8 mouse cellular contexts compared by ENCODE assay signal in the genomic region with DNA sequence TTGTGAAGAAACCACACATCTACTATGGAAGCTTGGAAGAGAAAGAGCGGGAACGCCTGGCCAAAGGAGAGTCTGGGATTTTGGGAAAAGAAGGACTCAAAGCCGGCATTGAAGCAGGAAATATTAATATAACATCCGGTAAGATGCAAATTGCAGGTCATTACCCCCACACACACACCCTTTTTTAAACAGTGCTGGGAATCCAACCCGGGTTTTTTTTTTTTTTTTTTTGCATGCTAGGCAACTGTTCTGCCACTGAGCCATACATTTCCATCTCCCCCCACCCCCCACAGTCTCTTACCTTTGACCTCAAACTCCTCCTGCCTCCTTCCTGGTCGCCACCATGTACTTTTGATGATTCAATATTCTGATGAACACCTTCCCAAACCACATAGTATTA. TPM values are rescaled to one million over a fixed set of nuclear protein-coding genes. Genes with fewer than 3 reads are reported as not detected.
A peak's percentile ranks its signal among the peaks of the same experiment; 100 is the strongest.
DNase-seq lines count a peak whose midpoint lies in the region; ATAC-seq and TF ChIP-seq lines count a peak whose summit lies in the region.

No protein-coding gene starts in this region.

- peak overlapping the region; percentile 80; the same call in 1 of the 2 replicates for H3K4me3 ChIP-seq in spleen, adult 2 months (ENCODE audit: extremely low read depth, insufficient read depth, insufficient read length)
- H3K4me3 ChIP-seq in liver, embryonic 11.5 days (ENCODE audit: low read depth, low read length), result peak overlapping the region; percentile 79
- peak overlapping the region; percentile 65 for H3K4me3 ChIP-seq in stomach, postnatal 0 days (ENCODE audit: low read depth, low read length)

- no peak for ATAC-seq in CD4-positive, CD25-positive, alpha-beta regulatory T cell, adult 4 months
- no peak for ATAC-seq in liver, embryonic 11.5 days (replicated peaks; ENCODE audit: low FRiP score)
- ATAC-seq in stomach, postnatal 0 days (ENCODE audit: low FRiP score, low TSS enrichment), result no peak

- H3K9ac ChIP-seq in liver, embryonic 11.5 days (ENCODE audit: low read depth, low read length), result peak overlapping the region; percentile 84
- peak overlapping the region; percentile 76 for H3K9ac ChIP-seq in stomach, postnatal 0 days (ENCODE audit: low read length)

- 31% methylated on average over 6 of the region's 6 CpGs for WGBS in spleen, adult 2 months
- 33% methylated on average over 6 of the region's 6 CpGs for WGBS in liver, embryonic 11.5 days
- 11% methylated on average over 6 of the region's 6 CpGs for WGBS in stomach, postnatal 0 days

- no peak for TF ChIP-seq CTCF in spleen, adult 2 months (IDR thresholded peaks at IDR 0.05; ENCODE audit: extremely low read depth, insufficient read depth, insufficient read length, insufficient replicate concordance)
- TF ChIP-seq CTCF in stomach, postnatal 0 days (IDR thresholded peaks at IDR 0.05; ENCODE audit: low read depth), result no peak

- H3K9me3 ChIP-seq in liver, embryonic 11.5 days (ENCODE audit: control insufficient read depth, low read length), result no peaks in the 10 kb centered on the region
- H3K9me3 ChIP-seq in stomach, postnatal 0 days (ENCODE audit: control insufficient read depth, low read length), result no peaks in the 10 kb centered on the region

- peaks cover 2% of the 10 kb centered on the region for H3K4me1 ChIP-seq in spleen, adult 2 months (ENCODE audit: control insufficient read depth, insufficient read depth, insufficient read length)
- H3K4me1 ChIP-seq in liver, embryonic 11.5 days (replicated peaks; ENCODE audit: control insufficient read depth, insufficient read depth, low read length), result peaks cover 17% of the 10 kb centered on the region
- H3K4me1 ChIP-seq in stomach, postnatal 0 days (replicated peaks; ENCODE audit: control insufficient read depth, insufficient read depth), result peaks cover 4% of the 10 kb centered on the region; the same call in 1 of the 2 replicates

- H3K36me3 ChIP-seq in spleen, adult 2 months (ENCODE audit: control insufficient read depth, insufficient read depth, low read length), result peaks cover 7% of the 10 kb centered on the region
- peaks cover 24% of the 10 kb centered on the region for H3K36me3 ChIP-seq in liver, embryonic 11.5 days (ENCODE audit: control insufficient read depth, insufficient read depth, low read length)
- peaks cover 6% of the 10 kb centered on the region for H3K36me3 ChIP-seq in stomach, postnatal 0 days (ENCODE audit: control insufficient read depth, insufficient read depth, low read length)

- TF ChIP-seq EP300 in stomach, postnatal 0 days (optimal IDR thresholded peaks at IDR 0.05), result no peak

- H3K4me2 ChIP-seq in liver, embryonic 11.5 days, result peak overlapping the region; percentile 74
- H3K4me2 ChIP-seq in stomach, postnatal 0 days (replicated peaks; ENCODE audit: low read depth), result peak overlapping the region; percentile 54

- no peak overlapping the region for H3K27ac ChIP-seq in spleen, adult 2 months (ENCODE audit: insufficient read depth, low read length)
- peak overlapping the region; percentile 82; the same call in 1 of the 2 replicates for H3K27ac ChIP-seq in liver, embryonic 11.5 days (ENCODE audit: low read depth, low read length)
- peak overlapping the region; percentile 86 for H3K27ac ChIP-seq in stomach, postnatal 0 days (replicated peaks)

- no peak for TF ChIP-seq POLR2A in spleen, adult 2 months (IDR thresholded peaks at IDR 0.05; ENCODE audit: low read depth, low read length)

- H3K27me3 ChIP-seq in spleen, adult 2 months (ENCODE audit: control insufficient read depth, insufficient read depth, low read length), result no peaks in the 10 kb centered on the region
- H3K27me3 ChIP-seq in liver, embryonic 11.5 days (replicated peaks; ENCODE audit: control insufficient read depth, insufficient read depth, low read length), result no peaks in the 10 kb centered on the region
- no peaks in the 10 kb centered on the region for H3K27me3 ChIP-seq in stomach, postnatal 0 days (ENCODE audit: control insufficient read depth, insufficient read depth, low read length)

- DNase-seq in CD4-positive, CD25-positive, alpha-beta regulatory T cell, adult 2 months (ENCODE audit: low read depth, low spot score), result peak; percentile 14
- DNase-seq in spleen, adult 2 months (ENCODE audit: low read depth in 1 of 2, low spot score in 2 of 2), result no peak
- DNase-seq in spleen, adult 12 weeks (ENCODE audit: low spot score), result no peak
- no peak for DNase-seq in liver, embryonic 11.5 days (ENCODE audit: low spot score)
- DNase-seq in stomach, postnatal 0 days (ENCODE audit: low spot score), result no peak
- no peak for DNase-seq in right cerebral cortex, postnatal 10 days (ENCODE audit: low spot score in 2 of 2)
- no peak for DNase-seq in thymus, postnatal 14 days

RNA-seq across cellular contexts. Expression of gene Prpf4, which starts 1.0 kb away (rescaled TPM):
- 10 to 100 TPM; 20.3 to 28.5 TPM for polyA plus RNA-seq in CD4-positive, CD25-positive, alpha-beta regulatory T cell, adult 4 months (2017; shearing (Covaris generic))
- 9.4 and 9.6 TPM in 2 replicates for polyA plus RNA-seq in spleen, adult 2 months (2012; rRNA removed)
- polyA plus RNA-seq in liver, embryonic 11.5 days (2014; fragmentation: Nextera tagmentation; extraction: Ambion mirVana), result 30.7 and 30.8 TPM in 2 replicates
- polyA plus RNA-seq in stomach, postnatal 0 days (2015; fragmentation: Nextera tagmentation; extraction: Ambion mirVana), result 7.5 and 7.6 TPM in 2 replicates

RNA-seq across cellular contexts. Expression of gene Cdc26, which starts 1.2 kb away (rescaled TPM):
- 10 to 100 TPM; 72.0 to 90.4 TPM for polyA plus RNA-seq in CD4-positive, CD25-positive, alpha-beta regulatory T cell, adult 4 months (2017; shearing (Covaris generic))
- 14.1 and 14.7 TPM in 2 replicates for polyA plus RNA-seq in spleen, adult 2 months (2012; rRNA removed)
- polyA plus RNA-seq in liver, embryonic 11.5 days (2014; fragmentation: Nextera tagmentation; extraction: Ambion mirVana), result 155 and 156 TPM in 2 replicates
- 83.6 and 91.5 TPM in 2 replicates for polyA plus RNA-seq in stomach, postnatal 0 days (2015; fragmentation: Nextera tagmentation; extraction: Ambion mirVana)

RNA-seq across cellular contexts. Expression of gene Rnf183, which starts 25.4 kb away (rescaled TPM):
- polyA plus RNA-seq in CD4-positive, CD25-positive, alpha-beta regulatory T cell, adult 4 months (2017; shearing (Covaris generic)), result under 1 TPM in 1 of 2 experiments, not detected in 1; 0.52 TPM
- polyA plus RNA-seq in spleen, adult 2 months (2012; rRNA removed), result not detected in 2 replicates
- polyA plus RNA-seq in liver, embryonic 11.5 days (2014; fragmentation: Nextera tagmentation; extraction: Ambion mirVana), result not detected in 2 replicates
- 0.23 and 0.24 TPM in 2 replicates for polyA plus RNA-seq in stomach, postnatal 0 days (2015; fragmentation: Nextera tagmentation; extraction: Ambion mirVana)

RNA-seq across cellular contexts. Expression of gene Slc31a1, which starts 49.1 kb away (rescaled TPM):
- 10 to 100 TPM in 1 of 2 experiments, 1 to 10 TPM in 1; 7.3 to 11.7 TPM for polyA plus RNA-seq in CD4-positive, CD25-positive, alpha-beta regulatory T cell, adult 4 months (2017; shearing (Covaris generic))
- polyA plus RNA-seq in spleen, adult 2 months (2012; rRNA removed), result 5.0 and 5.4 TPM in 2 replicates
- polyA plus RNA-seq in liver, embryonic 11.5 days (2014; fragmentation: Nextera tagmentation; extraction: Ambion mirVana), result 48.6 and 56.8 TPM in 2 replicates
- polyA plus RNA-seq in stomach, postnatal 0 days (2015; fragmentation: Nextera tagmentation; extraction: Ambion mirVana), result 51.4 and 55.0 TPM in 2 replicates

RNA-seq across cellular contexts. Expression of gene Fkbp15, which starts 49.3 kb away (rescaled TPM):
- polyA plus RNA-seq in CD4-positive, CD25-positive, alpha-beta regulatory T cell, adult 4 months (2017; shearing (Covaris generic)), result 10 to 100 TPM; 41.5 to 49.5 TPM
- 32.2 TPM in 2 replicates for polyA plus RNA-seq in spleen, adult 2 months (2012; rRNA removed)
- 26.9 and 29.9 TPM in 2 replicates for polyA plus RNA-seq in liver, embryonic 11.5 days (2014; fragmentation: Nextera tagmentation; extraction: Ambion mirVana)
- 15.0 and 16.2 TPM in 2 replicates for polyA plus RNA-seq in stomach, postnatal 0 days (2015; fragmentation: Nextera tagmentation; extraction: Ambion mirVana)
